Mouse (Mus musculus) thymus, adult 2 months (tissue): ENCODE results near the gene Slc1a5.

Source experiments
- CTCF ChIP-seq: fragments of 200-500 bp; IDR thresholded peaks from 2 replicates; pipeline ENCODE4 v1.5.1; 2012; ENCODE audit warnings: mild to moderate bottlenecking, control low read depth, low read length, moderate library complexity, borderline replicate concordance; ENCODE audit not compliant: control insufficient read depth, poor library complexity, insufficient read depth; ENCODE audit errors: extremely low read depth
- POLR2A ChIP-seq: fragments of 200-500 bp; IDR thresholded peaks from 2 replicates; pipeline ENCODE4 v1.6.1; 2012; ENCODE audit warnings: mild to moderate bottlenecking, low read length, control low read depth, moderate library complexity; ENCODE audit not compliant: control insufficient read depth, poor library complexity, insufficient read depth; ENCODE audit errors: extremely low read depth

GRCm38 (mm10) chr7:16784498-16784976 lies 3.4 kb downstream of the Slc1a5 start:
- TF ChIP-seq CTCF (no peak), POLR2A (no peak)
